Mouse (Mus musculus): ENCODE measurements around the gene Galnt6.

The Galnt6 gene

DNA sequence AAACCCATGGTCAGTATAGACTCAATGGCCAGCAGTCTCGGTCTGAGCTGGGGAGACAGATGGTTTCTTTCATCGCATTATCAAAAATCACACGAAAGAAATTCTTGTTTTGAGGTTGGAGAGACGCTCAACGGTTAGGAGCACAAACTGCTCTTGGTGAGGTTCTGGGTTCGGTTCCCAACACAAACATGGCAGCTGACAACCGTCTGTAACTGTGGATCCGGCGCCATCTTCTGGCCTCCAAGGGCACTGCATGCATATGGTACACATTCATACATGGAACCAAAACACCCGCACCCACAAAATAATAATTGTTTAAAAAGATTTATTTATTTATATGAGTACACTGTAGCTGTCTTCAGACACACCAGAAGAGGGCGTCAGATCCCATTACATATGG is 10.6 kb downstream of the Galnt6 start:
- Histone ChIP-seq H3K27me3 (ENCODE audit: control insufficient read depth, insufficient read depth, low read length, poor library complexity, severe bottlenecking) (no peaks in the 10 kb centered on the region), H3K36me3 (ENCODE audit: control insufficient read depth, insufficient read depth, low read length, poor library complexity, severe bottlenecking) (peaks cover 6% of the 10 kb centered on the region)
- DNase-seq (ENCODE audit: low read depth, low spot score), result peak; percentile 49

GRCm38 (mm10) chr15:100717933-100718332 is 11.2 kb downstream of the Galnt6 start:
- Histone ChIP-seq H3K27me3 (ENCODE audit: control insufficient read depth, insufficient read depth, low read length, poor library complexity, severe bottlenecking) (no peaks in the 10 kb centered on the region), H3K36me3 (ENCODE audit: control insufficient read depth, insufficient read depth, low read length, poor library complexity, severe bottlenecking) (peaks cover 6% of the 10 kb centered on the region)
- no peak for DNase-seq (ENCODE audit: low read depth, low spot score)

GRCm38 (mm10) chr15:100715399-100715993 is 13.7 kb downstream of the Galnt6 start:
- peaks cover 6% of the 10 kb centered on the region for H3K36me3 ChIP-seq (ENCODE audit: control insufficient read depth, insufficient read depth, low read length, poor library complexity, severe bottlenecking)
- H3K27me3 ChIP-seq (ENCODE audit: control insufficient read depth, insufficient read depth, low read length, poor library complexity, severe bottlenecking), result no peaks in the 10 kb centered on the region
- no peak for DNase-seq (ENCODE audit: low read depth, low spot score)

- no peaks in the 10 kb centered on the region for H3K27me3 ChIP-seq (ENCODE audit: control insufficient read depth, insufficient read depth, low read length, poor library complexity, severe bottlenecking)
- H3K36me3 ChIP-seq (ENCODE audit: control insufficient read depth, insufficient read depth, low read length, poor library complexity, severe bottlenecking), result peaks cover 6% of the 10 kb centered on the region
- no peak for DNase-seq (ENCODE audit: low read depth, low spot score)
Measured at GRCm38 (mm10) chr15:100714470-100714869, 14.7 kb downstream of the Galnt6 start.

- DNase-seq (ENCODE audit: low read depth, low spot score), result no peak
- Histone ChIP-seq H3K36me3 (ENCODE audit: control insufficient read depth, insufficient read depth, low read length, poor library complexity, severe bottlenecking) (no peaks in the 10 kb centered on the region; the same call in 1 of the 2 replicates), H3K27me3 (ENCODE audit: control insufficient read depth, insufficient read depth, low read length, poor library complexity, severe bottlenecking) (no peaks in the 10 kb centered on the region)
Measured at GRCm38 (mm10) chr15:100710838-100711237, 18.3 kb downstream of the Galnt6 start.

DNA sequence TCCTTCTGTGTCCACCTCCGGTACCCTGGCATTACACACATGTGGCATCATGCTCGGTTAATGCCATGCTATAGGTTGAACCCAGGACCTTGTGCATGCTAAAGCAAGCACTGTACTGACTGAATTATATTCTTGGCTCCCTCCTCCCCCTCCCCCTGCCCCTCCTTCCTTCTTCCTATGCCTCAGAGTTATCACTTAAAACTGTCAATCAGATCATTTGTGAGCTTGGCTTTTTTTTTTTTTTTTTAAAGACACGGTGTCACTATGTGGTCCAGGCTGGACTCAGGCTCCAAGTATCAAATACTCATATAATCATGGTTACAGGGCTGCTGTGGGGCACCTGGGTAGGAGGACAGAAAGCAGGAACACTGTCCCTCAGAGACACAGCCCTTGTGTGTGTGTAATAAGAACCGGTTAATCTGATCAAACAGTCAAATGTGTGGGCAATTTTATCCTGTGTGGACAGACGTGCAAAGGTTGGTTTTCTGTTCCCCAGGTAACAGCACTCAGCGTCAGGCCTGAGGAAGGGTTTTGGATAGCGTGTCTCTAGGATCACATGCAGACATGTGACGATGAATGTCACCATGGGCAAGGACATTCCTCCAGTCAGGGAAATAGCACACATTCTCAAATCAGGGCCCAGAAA is 20.6 kb downstream of the Galnt6 start:
- Histone ChIP-seq H3K36me3 (ENCODE audit: control insufficient read depth, insufficient read depth, low read length, poor library complexity, severe bottlenecking) (no peaks in the 10 kb centered on the region; the same call in 1 of the 2 replicates), H3K27me3 (ENCODE audit: control insufficient read depth, insufficient read depth, low read length, poor library complexity, severe bottlenecking) (no peaks in the 10 kb centered on the region)
- no peak for DNase-seq (ENCODE audit: low read depth, low spot score)

GRCm38 (mm10) chr15:100706226-100706625 is 22.9 kb downstream of the Galnt6 start:
- peak; percentile 90 for DNase-seq (ENCODE audit: low read depth, low spot score)
- peaks cover 1% of the 10 kb centered on the region; the same call in 1 of the 2 replicates for H3K36me3 ChIP-seq (ENCODE audit: control insufficient read depth, insufficient read depth, low read length, poor library complexity, severe bottlenecking)
- H3K27me3 ChIP-seq (ENCODE audit: control insufficient read depth, insufficient read depth, low read length, poor library complexity, severe bottlenecking), result no peaks in the 10 kb centered on the region

DNA sequence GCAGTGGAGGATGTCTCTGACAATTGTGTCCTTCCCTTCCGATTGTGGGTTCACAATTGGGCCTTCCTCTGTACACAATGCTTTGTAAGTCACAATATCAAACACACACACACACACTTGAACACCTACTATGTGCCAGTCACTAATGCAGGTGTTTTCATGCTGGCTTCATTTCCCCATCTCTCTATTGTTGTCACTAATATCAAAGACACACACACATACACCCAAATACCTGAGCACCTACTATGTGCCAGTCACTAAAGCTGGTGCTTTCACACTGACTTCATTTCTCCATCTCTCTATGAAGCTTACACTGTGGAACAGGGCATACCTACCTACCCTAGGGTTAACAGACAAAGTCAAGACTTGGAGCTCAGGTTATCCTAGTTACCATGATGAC is 23.8 kb downstream of the Galnt6 start:
- H3K27me3 ChIP-seq (ENCODE audit: control insufficient read depth, insufficient read depth, low read length, poor library complexity, severe bottlenecking), result no peaks in the 10 kb centered on the region
- H3K36me3 ChIP-seq (ENCODE audit: control insufficient read depth, insufficient read depth, low read length, poor library complexity, severe bottlenecking), result peaks cover 1% of the 10 kb centered on the region; the same call in 1 of the 2 replicates
- DNase-seq (ENCODE audit: low read depth, low spot score), result no peak

DNA sequence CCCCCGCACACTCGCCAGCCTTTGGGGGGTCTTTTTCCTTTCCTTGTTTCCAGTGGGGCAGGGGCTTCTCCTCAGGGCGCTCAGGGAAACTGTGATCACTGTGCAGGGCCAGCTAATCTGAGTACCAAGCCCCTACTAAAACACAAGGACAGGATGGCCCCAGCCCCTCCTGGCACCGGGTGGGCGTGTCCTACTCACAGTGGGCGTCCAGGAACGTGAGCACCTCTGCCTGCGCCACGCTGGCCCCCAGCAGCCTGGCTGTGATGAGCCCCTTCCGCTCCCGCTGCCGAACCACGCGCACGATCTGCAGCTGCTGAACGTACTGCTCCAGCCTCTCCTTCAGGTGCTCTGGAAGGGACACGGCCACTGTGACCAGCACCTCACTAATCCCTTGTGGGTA is 25.3 kb downstream of the Galnt6 start:
- H3K36me3 ChIP-seq (ENCODE audit: control insufficient read depth, insufficient read depth, low read length, poor library complexity, severe bottlenecking), result peaks cover 1% of the 10 kb centered on the region; the same call in 1 of the 2 replicates
- no peak for DNase-seq (ENCODE audit: low read depth, low spot score)

GRCm38 (mm10) chr15:100701856-100702255 is 27.3 kb downstream of the Galnt6 start:
- no peak for DNase-seq (ENCODE audit: low read depth, low spot score)
- peaks cover 1% of the 10 kb centered on the region; the same call in 1 of the 2 replicates for H3K36me3 ChIP-seq (ENCODE audit: control insufficient read depth, insufficient read depth, low read length, poor library complexity, severe bottlenecking)
- H3K27me3 ChIP-seq (ENCODE audit: control insufficient read depth, insufficient read depth, low read length, poor library complexity, severe bottlenecking), result no peaks in the 10 kb centered on the region

More for the DNA sequence above, 25.3 kb downstream of the Galnt6 start:
- no peaks in the 10 kb centered on the region for H3K27me3 ChIP-seq (ENCODE audit: control insufficient read depth, insufficient read depth, low read length, poor library complexity, severe bottlenecking)

GRCm38 (mm10) chr15:100701108-100701507 is 28.1 kb downstream of the Galnt6 start:
- no peaks in the 10 kb centered on the region for H3K27me3 ChIP-seq (ENCODE audit: control insufficient read depth, insufficient read depth, low read length, poor library complexity, severe bottlenecking)
- no peak for DNase-seq (ENCODE audit: low read depth, low spot score)
- H3K36me3 ChIP-seq (ENCODE audit: control insufficient read depth, insufficient read depth, low read length, poor library complexity, severe bottlenecking), result peaks cover 1% of the 10 kb centered on the region; the same call in 1 of the 2 replicates

DNA sequence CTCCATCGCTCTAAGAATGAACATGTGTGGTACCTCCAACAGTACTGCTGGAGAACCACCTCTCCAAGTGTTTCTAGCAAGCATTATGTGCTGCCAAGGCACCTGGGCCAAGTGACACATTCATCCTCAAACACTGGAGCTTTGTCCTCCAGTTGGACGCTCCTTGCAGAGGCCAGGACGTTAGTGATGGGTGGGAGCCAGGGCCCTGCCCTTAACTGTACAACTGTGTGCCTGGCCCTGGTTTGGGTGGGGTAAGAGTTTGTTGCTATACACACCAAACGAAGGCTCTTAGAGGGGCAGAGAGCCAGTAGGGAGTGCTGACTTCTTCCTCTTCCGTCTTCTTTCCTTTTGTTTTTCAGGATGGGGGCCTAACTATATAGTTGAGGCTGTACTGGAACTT is 28.8 kb downstream of the Galnt6 start:
- Histone ChIP-seq H3K27me3 (ENCODE audit: control insufficient read depth, insufficient read depth, low read length, poor library complexity, severe bottlenecking) (no peaks in the 10 kb centered on the region), H3K36me3 (ENCODE audit: control insufficient read depth, insufficient read depth, low read length, poor library complexity, severe bottlenecking) (peaks cover 1% of the 10 kb centered on the region; the same call in 1 of the 2 replicates)
- DNase-seq (ENCODE audit: low read depth, low spot score), result no peak

DNA sequence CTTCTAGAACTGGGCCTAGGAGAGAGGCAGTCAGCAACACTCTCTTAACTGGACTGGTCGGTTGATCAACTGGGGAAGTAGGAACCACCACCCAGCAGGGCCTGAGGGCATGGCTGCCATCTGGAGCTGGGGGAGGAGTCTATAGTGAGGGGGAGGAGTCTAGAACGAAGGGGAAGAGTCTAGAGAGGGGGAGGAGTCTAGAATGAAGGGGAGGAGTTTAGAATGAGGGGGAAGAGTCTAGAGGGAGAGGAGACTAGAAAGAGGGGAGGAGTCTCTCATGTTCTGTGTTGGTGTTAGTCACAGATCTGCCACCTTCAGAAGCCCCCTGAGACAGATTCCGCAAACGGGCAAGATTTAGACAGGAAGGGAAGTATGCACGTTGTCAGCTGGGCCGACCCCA is 29.8 kb downstream of the Galnt6 start:
- Histone ChIP-seq H3K27me3 (ENCODE audit: control insufficient read depth, insufficient read depth, low read length, poor library complexity, severe bottlenecking) (no peaks in the 10 kb centered on the region), H3K36me3 (ENCODE audit: control insufficient read depth, insufficient read depth, low read length, poor library complexity, severe bottlenecking) (peaks cover 3% of the 10 kb centered on the region; the same call in 1 of the 2 replicates)
- DNase-seq (ENCODE audit: low read depth, low spot score), result peak; percentile 62

- Histone ChIP-seq H3K36me3 (ENCODE audit: control insufficient read depth, insufficient read depth, low read length, poor library complexity, severe bottlenecking) (peaks cover 6% of the 10 kb centered on the region; the same call in 1 of the 2 replicates), H3K27me3 (ENCODE audit: control insufficient read depth, insufficient read depth, low read length, poor library complexity, severe bottlenecking) (no peaks in the 10 kb centered on the region)
- DNase-seq (ENCODE audit: low read depth, low spot score), result no peak
Measured at GRCm38 (mm10) chr15:100698078-100698477, 31.1 kb downstream of the Galnt6 start.

GRCm38 (mm10) chr15:100694406-100694805 is 34.8 kb downstream of the Galnt6 start:
- DNase-seq (ENCODE audit: low read depth, low spot score), result no peak
- Histone ChIP-seq H3K27me3 (ENCODE audit: control insufficient read depth, insufficient read depth, low read length, poor library complexity, severe bottlenecking) (no peaks in the 10 kb centered on the region), H3K36me3 (ENCODE audit: control insufficient read depth, insufficient read depth, low read length, poor library complexity, severe bottlenecking) (peaks cover 4% of the 10 kb centered on the region; the same call in 1 of the 2 replicates)
